Mouse (Mus musculus) midbrain, embryonic 15.5 days (tissue): ENCODE data around the gene Gm7137. TPM values are rescaled to one million over a fixed set of nuclear protein-coding genes. Genes with fewer than 3 reads are reported as not detected.
"Not testable (repeated sequence)": the region's sequence is repeated elsewhere in the genome, so short reads cannot be mapped to it uniquely, and the experiment has no call there.

Source experiments
- ATAC-seq: fragments of 200-750 bp; cut with Nextera tagmentation; replicated peaks from 2 replicates; pipeline ENCODE4 v1.8.0; 2017; ENCODE audit warnings: moderate TSS enrichment
- H3K27ac ChIP-seq: fragments of 300-500 bp; sonication (generic); 2 replicates; pipeline ENCODE4 v1.5.1; 2015; ENCODE audit warnings: mild to moderate bottlenecking, inconsistent platforms
- H3K27me3 ChIP-seq: fragments of 300-500 bp; sonication (generic); replicated peaks from 2 replicates; pipeline ENCODE4 v1.6.1; 2015; ENCODE audit warnings: inconsistent platforms
- H3K36me3 ChIP-seq: fragments of 300-500 bp; sonication (generic); replicated peaks from 2 replicates; pipeline ENCODE4 v1.6.1; 2015; ENCODE audit warnings: inconsistent platforms
- H3K4me1 ChIP-seq: fragments of 300-500 bp; sonication (generic); 2 replicates; pipeline ENCODE4 v1.6.1; 2015; ENCODE audit warnings: inconsistent platforms
- H3K4me2 ChIP-seq: fragments of 300-500 bp; sonication (generic); 2 replicates; pipeline ENCODE4 v1.6.1; 2015; ENCODE audit warnings: inconsistent platforms, mild to moderate bottlenecking, moderate library complexity
- H3K4me3 ChIP-seq: fragments of 300-500 bp; sonication (generic); 2 replicates; pipeline ENCODE4 v1.5.1; 2015; ENCODE audit warnings: mild to moderate bottlenecking, inconsistent platforms
- H3K9ac ChIP-seq: fragments of 300-500 bp; sonication (generic); 2 replicates; pipeline ENCODE4 v1.6.1; 2015; ENCODE audit warnings: mild to moderate bottlenecking, inconsistent platforms
- H3K9me3 ChIP-seq: fragments of 300-500 bp; sonication (generic); 2 replicates; pipeline ENCODE4 v1.6.1; 2016; ENCODE audit warnings: inconsistent platforms
- WGBS: fragments of 180-500 bp; shearing (Covaris S2); methylation state at CpG from one replicate; pipeline ENCODE4 v1.1.7; 2015; ENCODE audit warnings: mixed read lengths; 5-methylcytosine and 5-hydroxymethylcytosine counted together
- polyA plus RNA-seq: library from polyadenylated mRNA; unstranded; fragments of >200 nt; fragmentation: Nextera tagmentation; extraction: Ambion mirVana; gene quantifications from 2 replicates; pipeline ENCODE4 v1.2.1, GENCODE M21; 2015

Gm7137 gene
- polyA plus RNA-seq, 1 experiment from 2014 or later = not detected

GRCm38 (mm10) chr10:77741924-77742688 lies 45.9 kb downstream of the Gm7137 start, which contains the start of gene Gm18596:
Gene Gm18596 (minus strand): TSS chr10:77742638.
- not testable (repeated sequence) for H3K4me3 ChIP-seq, H3K9me3 ChIP-seq, ATAC-seq, H3K27me3 ChIP-seq, H3K27ac ChIP-seq, H3K9ac ChIP-seq, H3K36me3 ChIP-seq, H3K4me1 ChIP-seq, H3K4me2 ChIP-seq
- WGBS = 52% methylated on average over 5 of the region's 5 CpGs

GRCm38 (mm10) chr10:77738929-77739328 lies 49.1 kb downstream of the Gm7137 start:
- 91% methylated on average over 4 of the region's 4 CpGs for WGBS
- no peak for ATAC-seq
- Histone ChIP-seq H3K27me3 (no peaks in the 10 kb centered on the region), H3K9ac (no peak overlapping the region), H3K36me3 (no peaks in the 10 kb centered on the region), H3K9me3 (no peaks in the 10 kb centered on the region), H3K4me3 (no peak overlapping the region), H3K4me1 (no peaks in the 10 kb centered on the region), H3K27ac (no peak overlapping the region), H3K4me2 (no peak overlapping the region)

Other genes with a start within 250 kb of the Gm7137 start
- 68.6 and 72.0 TPM in 2 replicates for gene Pttg1ip, start 206.5 kb downstream of the Gm7137 start, polyA plus RNA-seq
- 308 and 325 TPM in 2 replicates for gene Sumo3, start 182.1 kb downstream of the Gm7137 start, polyA plus RNA-seq
- gene Gm49325, start 182.0 kb downstream of the Gm7137 start, polyA plus RNA-seq = 2.5 TPM in 1 of 2 replicates, not detected in the other
- 91.1 and 97.2 TPM in 2 replicates for gene Ube2g2, start 165.9 kb downstream of the Gm7137 start, polyA plus RNA-seq
- 1.5 and 1.7 TPM in 2 replicates for gene Tspear, start 101.6 kb downstream of the Gm7137 start, polyA plus RNA-seq
- not detected in 2 replicates for gene Gm19402, start 97.4 kb downstream of the Gm7137 start, polyA plus RNA-seq
- not detected in 2 replicates for gene Gm9508, start 91.0 kb downstream of the Gm7137 start, polyA plus RNA-seq
- not detected in 2 replicates for gene Gm10272, start 81.6 kb downstream of the Gm7137 start, polyA plus RNA-seq
- gene Gm10024, start 76.7 kb downstream of the Gm7137 start, polyA plus RNA-seq = not detected in 2 replicates
- not detected in 2 replicates for gene Gm10142, start 72.4 kb downstream of the Gm7137 start, polyA plus RNA-seq
- gene Krtap12-1, start 67.6 kb downstream of the Gm7137 start, polyA plus RNA-seq = not detected in 2 replicates
- gene Gm10100, start 61.7 kb downstream of the Gm7137 start, polyA plus RNA-seq = not detected in 2 replicates
- not detected in 2 replicates for gene Gm18596, start 45.6 kb downstream of the Gm7137 start, polyA plus RNA-seq
- not detected in 2 replicates for gene Gm9736, start 36.8 kb downstream of the Gm7137 start, polyA plus RNA-seq
- gene Gm3233, start 28.5 kb downstream of the Gm7137 start, polyA plus RNA-seq = not detected in 2 replicates
- not detected in 2 replicates for gene Gm3238, start 16.9 kb downstream of the Gm7137 start, polyA plus RNA-seq
- gene Gm7138, start 11.3 kb downstream of the Gm7137 start, polyA plus RNA-seq = not detected in 2 replicates
- gene Gm3250, start 5.7 kb downstream of the Gm7137 start, polyA plus RNA-seq = not detected in 2 replicates
- gene Gm9639, start 6.9 kb upstream of the Gm7137 start, polyA plus RNA-seq = not detected in 2 replicates
- gene Gm19668, start 10.9 kb upstream of the Gm7137 start, polyA plus RNA-seq = not detected in 2 replicates
- gene Gm9507, start 23.6 kb upstream of the Gm7137 start, polyA plus RNA-seq = not detected in 2 replicates
- gene Gm2696, start 26.5 kb upstream of the Gm7137 start, polyA plus RNA-seq = not detected in 2 replicates
- not detected in 2 replicates for gene Krtap10-4, start 38.9 kb upstream of the Gm7137 start, polyA plus RNA-seq
- not detected in 2 replicates for gene Krtap10-10, start 47.7 kb upstream of the Gm7137 start, polyA plus RNA-seq
- gene Gm36176, start 58.6 kb upstream of the Gm7137 start, polyA plus RNA-seq = not detected in 2 replicates
- gene Gm10318, start 64.7 kb upstream of the Gm7137 start, polyA plus RNA-seq = not detected in 2 replicates
- not detected in 2 replicates for gene Gm3285, start 73.8 kb upstream of the Gm7137 start, polyA plus RNA-seq
- 24.2 and 24.3 TPM in 2 replicates for gene Lrrc3, start 114.3 kb upstream of the Gm7137 start, polyA plus RNA-seq
- 3.7 and 6.1 TPM in 2 replicates for gene Trpm2, start 182.4 kb upstream of the Gm7137 start, polyA plus RNA-seq
- 48.3 and 49.5 TPM in 2 replicates for gene 1810043G02Rik, start 190.3 kb upstream of the Gm7137 start, polyA plus RNA-seq
- gene Pfkl, start 221.9 kb upstream of the Gm7137 start, polyA plus RNA-seq = 127 and 128 TPM in 2 replicates